Mouse (Mus musculus) small intestine, adult 2 months (tissue): ENCODE data around the gene Gm20605. TPM values are rescaled to one million over a fixed set of nuclear protein-coding genes. Genes with fewer than 3 reads are reported as not detected.

ENCODE experiments used
- H3K27ac ChIP-seq: fragments of 200-500 bp; 2 replicates; pipeline ENCODE4 v1.5.1; 2012; ENCODE audit warnings: low read depth, low read length, control low read depth, inconsistent platforms; ENCODE audit not compliant: insufficient read depth
- H3K27me3 ChIP-seq: fragments of 200-500 bp; 2 replicates; pipeline ENCODE4 v1.6.1; 2012; ENCODE audit warnings: mild to moderate bottlenecking, moderate library complexity, low read length, inconsistent platforms; ENCODE audit not compliant: control insufficient read depth, insufficient read depth
- H3K36me3 ChIP-seq: fragments of 200-500 bp; 2 replicates; pipeline ENCODE4 v1.6.1; 2012; ENCODE audit warnings: mild to moderate bottlenecking, low read length, control low read depth, inconsistent platforms; ENCODE audit not compliant: control insufficient read depth, insufficient read depth
- H3K4me1 ChIP-seq: fragments of 200-500 bp; 2 replicates; pipeline ENCODE4 v1.6.1; 2012; ENCODE audit warnings: low read length, inconsistent platforms, mixed read lengths; ENCODE audit not compliant: control insufficient read depth, insufficient read depth, insufficient read length
- H3K4me3 ChIP-seq: fragments of 200-500 bp; 2 replicates; pipeline ENCODE4 v1.5.1; 2012; ENCODE audit warnings: low read depth, mild to moderate bottlenecking, control low read depth, inconsistent platforms, low read length, moderate library complexity
- CTCF ChIP-seq: fragments of 200-500 bp; IDR thresholded peaks from 2 replicates; pipeline ENCODE4 v1.5.1; 2012; ENCODE audit warnings: low read depth, mild to moderate bottlenecking, control low read depth, inconsistent platforms, low read length, moderate library complexity, mixed read lengths; ENCODE audit not compliant: insufficient replicate concordance, insufficient read length; ENCODE audit errors: extremely low read depth
- POLR2A ChIP-seq: fragments of 200-500 bp; IDR thresholded peaks from 2 replicates; pipeline ENCODE4 v1.6.1; 2012; ENCODE audit warnings: low read depth, mild to moderate bottlenecking, control low read depth, inconsistent platforms, low read length, moderate library complexity
- WGBS: fragments of 180-500 bp; shearing (Covaris S2); methylation state at CpG from one replicate; pipeline ENCODE4 v1.1.7; 2018; 5-methylcytosine and 5-hydroxymethylcytosine counted together
- polyA plus RNA-seq: library from polyadenylated mRNA; depleted of rRNA; stranded (reverse); fragments of >200 nt; gene quantifications from 2 replicates; pipeline ENCODE4 v1.2.3, GENCODE M21; 2012; rRNA removed

The Gm20605 gene
- polyA plus RNA-seq, 1 experiment = 29.0 TPM

DNA sequence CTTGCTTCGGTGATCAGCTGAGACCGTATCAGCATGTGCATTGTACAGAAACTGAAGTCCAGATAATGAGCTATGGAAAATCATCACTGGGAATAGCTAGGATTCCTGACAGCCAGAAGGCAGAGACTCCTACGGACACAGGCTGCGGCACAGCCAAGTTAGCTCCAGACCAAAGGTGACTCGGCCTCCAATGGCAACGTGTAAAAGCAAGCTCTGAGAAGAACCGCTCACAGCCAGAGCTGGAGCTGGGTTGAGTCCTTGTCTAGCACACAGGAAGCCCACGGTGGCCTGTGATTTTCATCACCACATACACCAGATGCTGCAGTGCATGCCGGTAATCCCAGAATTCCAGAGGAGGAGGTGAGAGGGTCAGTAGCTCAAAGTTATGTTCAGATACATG, 61.6 kb downstream of the Gm20605 start:
- H3K36me3 ChIP-seq = no peaks in the 10 kb centered on the region
- no peak overlapping the region for H3K4me3 ChIP-seq
- H3K4me1 ChIP-seq = peaks cover 5% of the 10 kb centered on the region; the same call in 1 of the 2 replicates
- 65% methylated on average over 9 of the region's 9 CpGs for whole genome bisulfite sequencing
- no peak for TF ChIP-seq POLR2A
- TF ChIP-seq CTCF = no peak
- no peak overlapping the region for H3K27ac ChIP-seq
- H3K27me3 ChIP-seq = no peaks in the 10 kb centered on the region

DNA sequence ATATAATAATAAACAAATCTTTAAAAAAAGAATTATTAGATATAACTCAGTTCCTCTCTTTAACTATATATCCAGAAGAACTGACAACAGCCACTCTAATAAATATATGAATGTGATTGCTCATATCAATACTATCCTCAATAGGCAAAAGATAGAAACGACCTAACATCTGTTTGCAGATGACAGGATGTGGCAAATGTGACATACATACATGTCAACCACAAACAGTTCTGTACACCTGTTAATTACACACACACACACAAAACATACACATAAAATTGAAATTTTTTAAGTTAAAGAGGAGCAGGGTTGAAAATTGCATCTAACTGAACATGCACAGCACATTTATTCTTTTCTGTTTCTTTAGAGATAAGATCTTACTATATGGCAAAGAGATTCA, 62.9 kb downstream of the Gm20605 start:
- Histone ChIP-seq H3K4me3 (no peak overlapping the region), H3K27ac (no peak overlapping the region), H3K36me3 (no peaks in the 10 kb centered on the region), H3K4me1 (0 out of 2 replicates have a peak, but pooled peaks cover 2% of the 10 kb centered on the region), H3K27me3 (no peaks in the 10 kb centered on the region)
- 74% methylated on average over 1 of the region's 1 CpGs for WGBS
- TF ChIP-seq CTCF (no peak), POLR2A (no peak)

Other genes with a start within 250 kb of the Gm20605 start
- 0.98 and 2.3 TPM in 2 replicates for gene Zan, start 152.1 kb upstream of the Gm20605 start, polyA plus RNA-seq
- 23.1 and 36.6 TPM in 2 replicates for gene Pop7, start 126.7 kb upstream of the Gm20605 start, polyA plus RNA-seq
- 7.3 and 15.7 TPM in 2 replicates for gene Gigyf1, start 110.6 kb upstream of the Gm20605 start, polyA plus RNA-seq
- not detected in 2 replicates for gene Epo, start 95.9 kb upstream of the Gm20605 start, polyA plus RNA-seq
- gene Gnb2, start 95.7 kb upstream of the Gm20605 start, polyA plus RNA-seq = 534 and 1,215 TPM in 2 replicates
- gene Actl6b, start 75.7 kb upstream of the Gm20605 start, polyA plus RNA-seq = 0.47 and 1.0 TPM in 2 replicates
- gene Tfr2, start 59.3 kb upstream of the Gm20605 start, polyA plus RNA-seq = 0.20 and 0.52 TPM in 2 replicates
- gene Mospd3, start 28.1 kb upstream of the Gm20605 start, polyA plus RNA-seq = 89.7 and 164 TPM in 2 replicates
- 30.4 and 31.1 TPM in 2 replicates for gene Pcolce, start 15.4 kb upstream of the Gm20605 start, polyA plus RNA-seq
- 0.08 and 0.19 TPM in 2 replicates for gene Fbxo24, start 173 bp upstream of the Gm20605 start, polyA plus RNA-seq
- gene Lrch4, start 54 bp upstream of the Gm20605 start, polyA plus RNA-seq = 38.4 and 54.1 TPM in 2 replicates
- 86.6 and 155 TPM in 2 replicates for gene Sap25, start 12.2 kb downstream of the Gm20605 start, polyA plus RNA-seq
- gene Irs3, start 16.5 kb downstream of the Gm20605 start, polyA plus RNA-seq = 0.35 and 0.43 TPM in 2 replicates
- gene Agfg2, start 55.6 kb downstream of the Gm20605 start, polyA plus RNA-seq = 6.1 and 11.6 TPM in 2 replicates
- gene Nyap1, start 112.4 kb downstream of the Gm20605 start, polyA plus RNA-seq = 7.3 and 25.1 TPM in 2 replicates
- gene Tsc22d4, start 116.6 kb downstream of the Gm20605 start, polyA plus RNA-seq = 72.9 and 209 TPM in 2 replicates
- gene Ppp1r35, start 149.7 kb downstream of the Gm20605 start, polyA plus RNA-seq = 40.0 and 75.4 TPM in 2 replicates
- gene Mepce, start 158.5 kb downstream of the Gm20605 start, polyA plus RNA-seq = 11.0 and 41.7 TPM in 2 replicates
- gene Zcwpw1, start 158.6 kb downstream of the Gm20605 start, polyA plus RNA-seq = 0.25 and 0.39 TPM in 2 replicates
- 4.3 and 5.0 TPM in 2 replicates for gene Pilra, start 207.1 kb downstream of the Gm20605 start, polyA plus RNA-seq
- 4.8 and 5.4 TPM in 2 replicates for gene Pilrb1, start 228.9 kb downstream of the Gm20605 start, polyA plus RNA-seq
- gene Pilrb2, start 242.6 kb downstream of the Gm20605 start, polyA plus RNA-seq = 3.7 and 5.2 TPM in 2 replicates